Mouse (Mus musculus) cerebellum, adult 9-11 months (tissue): Measurements from ENCODE around the gene Ino80b.
A peak's percentile ranks its signal among the peaks of the same experiment; 100 is the strongest.

ENCODE experiments used
- DNase-seq: peaks from one replicate; pipeline ENCODE4 v3.0.0; 2022

The Ino80b gene

DNA sequence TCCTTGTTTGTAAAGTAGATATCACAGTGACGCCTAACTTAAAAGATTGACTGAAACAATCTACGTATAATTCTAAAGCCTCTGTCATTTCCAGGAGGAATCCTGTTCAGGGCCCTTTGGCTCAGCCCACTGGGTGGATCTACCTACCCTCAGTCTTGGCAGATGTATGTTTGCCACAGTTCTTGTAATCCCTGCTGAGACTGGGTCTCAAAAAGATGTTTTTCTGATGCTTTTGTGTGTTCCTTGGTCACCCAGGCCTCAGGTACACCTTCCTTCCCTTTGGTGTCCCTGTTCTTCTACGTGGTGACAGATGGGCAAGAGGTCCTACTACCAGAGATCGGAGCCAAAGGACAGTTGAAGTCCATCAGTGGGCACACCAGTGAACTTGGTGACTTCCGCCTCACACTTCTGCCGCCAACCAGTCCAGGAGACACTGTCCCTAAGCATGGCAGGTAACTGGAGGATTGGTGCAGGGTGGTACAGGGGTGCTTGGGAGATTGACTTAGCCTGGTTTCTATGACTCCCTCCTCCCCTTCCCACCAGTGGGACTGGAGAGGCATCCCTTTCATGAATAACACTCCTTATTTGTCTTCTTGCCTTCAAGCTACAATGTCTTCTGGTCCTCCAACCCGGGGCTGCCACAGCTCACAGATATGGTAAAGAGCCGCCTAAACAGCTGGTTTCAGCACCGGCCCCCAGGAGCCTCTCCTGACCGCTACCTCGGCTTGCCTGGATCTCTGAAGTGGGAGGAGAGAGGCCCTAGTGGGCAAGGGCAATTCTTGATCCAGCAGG is 8.7 kb downstream of the Ino80b start:
- no peak for DNase-seq

DNA sequence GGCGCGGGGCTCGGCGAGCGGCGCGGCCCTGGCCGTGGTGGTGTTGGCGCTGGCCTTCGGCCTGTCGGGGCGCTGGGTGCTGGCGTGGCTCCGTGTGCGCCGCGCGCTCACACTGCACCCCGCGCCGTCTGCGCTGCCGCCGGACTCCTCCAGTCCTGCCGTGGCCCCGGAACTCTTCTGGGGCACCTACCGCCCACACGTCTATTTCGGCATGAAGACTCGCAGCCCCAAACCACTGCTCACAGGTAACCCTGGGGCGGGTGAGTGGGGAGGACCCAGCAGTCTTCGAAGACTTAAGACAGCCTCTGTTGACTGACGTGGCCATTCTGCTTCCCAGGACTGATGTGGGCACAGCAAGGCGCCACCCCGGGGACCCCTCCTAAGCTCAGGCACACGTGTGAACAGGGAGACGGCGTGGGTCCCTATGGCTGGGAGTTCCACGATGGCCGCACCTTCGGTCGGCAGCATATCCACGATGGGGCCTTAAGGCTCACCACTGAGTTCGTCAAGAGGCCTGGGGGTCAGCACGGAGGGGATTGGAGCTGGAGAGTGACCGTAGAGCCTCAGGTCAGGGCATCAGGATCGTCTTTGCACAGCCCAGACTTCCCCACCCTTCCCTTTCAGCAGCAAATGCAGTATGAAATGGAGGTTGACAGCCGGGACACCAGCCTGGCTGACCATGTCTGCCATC is 9.4 kb downstream of the Ino80b start:
- peak; percentile 67 for DNase-seq

DNA sequence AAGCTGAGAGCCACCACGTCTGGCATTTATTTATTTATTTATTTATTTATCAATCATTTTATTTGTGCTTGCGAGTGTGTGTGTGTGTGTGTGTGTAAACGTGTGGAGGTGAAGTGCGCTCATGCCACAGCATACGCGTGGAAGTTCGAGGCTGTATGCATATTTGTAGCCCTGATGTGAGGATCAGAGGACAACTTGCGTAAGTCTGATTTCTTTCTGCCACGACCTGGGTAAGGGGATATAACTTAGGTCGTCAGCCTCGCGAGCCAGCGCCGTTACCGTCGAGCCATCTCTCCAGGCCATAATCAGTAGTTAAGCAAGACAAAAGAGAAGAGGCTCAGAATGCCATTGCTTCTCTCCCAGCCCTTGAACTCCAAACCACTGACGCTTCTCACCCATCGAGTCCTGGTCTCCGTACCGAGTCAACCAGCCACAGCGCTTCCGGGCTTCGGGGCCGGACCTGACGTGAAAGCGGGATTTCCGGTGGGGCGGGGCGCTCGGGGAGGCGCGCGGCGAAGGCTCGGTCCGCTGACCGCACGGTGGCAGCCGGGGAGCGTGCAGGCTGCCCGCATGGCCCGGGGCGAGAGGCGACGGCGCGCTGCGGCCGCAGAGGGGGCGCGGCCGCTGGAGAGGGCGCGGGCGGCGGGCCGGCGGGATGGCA is 10.1 kb downstream of the Ino80b start, which contains the start of gene Mogs:
Mogs (plus strand) TSS at position 486 of the 661 bp plus-strand sequence.
- peak; percentile 91 for DNase-seq

DNA sequence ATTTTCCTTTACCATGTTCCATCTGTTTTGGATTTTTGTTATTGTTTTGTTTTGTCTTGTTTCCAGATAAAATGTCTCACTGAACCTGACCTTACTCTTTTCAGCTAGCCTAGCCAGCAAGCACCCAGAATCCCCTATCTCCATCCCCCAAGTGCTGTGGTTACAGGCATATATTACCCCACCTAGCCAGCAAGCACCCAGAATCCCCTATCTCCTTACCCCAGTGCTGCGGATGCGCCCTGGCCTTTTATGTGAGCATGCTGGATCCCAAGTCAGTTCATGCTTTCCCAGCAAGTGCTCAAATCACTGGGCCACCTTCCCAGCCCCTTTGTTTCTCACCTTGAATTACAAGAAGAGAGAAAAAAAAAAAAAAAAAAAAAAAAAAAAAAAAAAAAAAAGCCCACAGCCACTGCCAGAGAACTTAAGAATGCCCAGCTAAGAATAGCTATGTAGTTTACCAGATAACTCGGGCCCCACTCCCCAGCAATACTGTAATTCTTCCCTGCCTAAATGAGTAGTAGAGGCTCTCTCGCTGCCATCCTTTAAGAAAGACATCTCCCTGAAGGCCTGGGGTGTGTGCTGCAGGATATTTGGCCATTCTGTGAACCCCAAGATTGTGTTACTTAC is 13.6 kb downstream of the Ino80b start:
- DNase-seq, result peak; percentile 14

DNA sequence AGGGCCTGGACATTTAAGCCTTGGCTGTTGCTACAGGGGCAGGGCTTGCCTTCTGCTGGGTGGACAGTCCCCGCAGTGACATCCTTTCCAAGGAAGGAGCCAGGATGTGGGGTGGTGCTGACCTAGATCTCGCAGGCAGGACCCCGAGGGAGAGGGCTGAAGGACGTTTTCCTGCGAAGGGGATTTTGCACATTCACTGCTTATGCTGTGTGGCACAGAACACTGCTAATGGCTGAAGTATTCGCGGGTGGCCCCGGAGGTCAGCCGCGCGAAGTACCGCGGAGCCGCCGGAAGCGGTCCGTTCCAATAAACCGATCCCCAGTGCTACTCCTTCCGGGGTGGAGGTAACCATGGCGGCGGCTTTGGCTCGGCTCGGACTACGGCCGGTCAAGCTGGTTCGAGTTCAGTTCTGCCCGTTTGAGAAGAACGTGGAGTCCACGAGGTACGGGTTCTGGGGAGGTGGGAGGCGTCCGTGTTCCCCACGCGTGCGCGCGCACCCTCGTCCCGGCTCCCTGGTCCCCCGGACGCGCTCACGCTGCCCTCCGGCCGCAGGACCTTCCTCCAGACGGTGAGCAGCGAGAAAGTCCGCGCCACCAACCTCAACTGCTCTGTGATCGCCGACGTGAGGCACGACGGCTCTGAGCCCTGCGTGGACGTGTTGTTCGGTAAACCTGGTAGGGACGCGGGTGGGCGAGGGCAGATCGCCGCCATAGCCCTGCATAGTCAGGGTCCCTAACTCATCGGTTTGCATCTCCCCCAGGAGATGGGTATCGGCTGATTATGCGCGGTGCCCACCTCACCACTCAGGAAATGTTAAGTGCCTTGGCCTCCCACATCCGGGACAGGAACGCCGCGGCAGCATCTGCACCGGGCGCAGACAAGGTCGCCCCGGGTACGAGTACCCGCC is 16.2 kb downstream of the Ino80b start, which contains the start of gene Mrpl53:
Mrpl53 (plus strand) TSS at position 279 of the 907 bp plus-strand sequence.
- DNase-seq, result peak; percentile 85

DNA sequence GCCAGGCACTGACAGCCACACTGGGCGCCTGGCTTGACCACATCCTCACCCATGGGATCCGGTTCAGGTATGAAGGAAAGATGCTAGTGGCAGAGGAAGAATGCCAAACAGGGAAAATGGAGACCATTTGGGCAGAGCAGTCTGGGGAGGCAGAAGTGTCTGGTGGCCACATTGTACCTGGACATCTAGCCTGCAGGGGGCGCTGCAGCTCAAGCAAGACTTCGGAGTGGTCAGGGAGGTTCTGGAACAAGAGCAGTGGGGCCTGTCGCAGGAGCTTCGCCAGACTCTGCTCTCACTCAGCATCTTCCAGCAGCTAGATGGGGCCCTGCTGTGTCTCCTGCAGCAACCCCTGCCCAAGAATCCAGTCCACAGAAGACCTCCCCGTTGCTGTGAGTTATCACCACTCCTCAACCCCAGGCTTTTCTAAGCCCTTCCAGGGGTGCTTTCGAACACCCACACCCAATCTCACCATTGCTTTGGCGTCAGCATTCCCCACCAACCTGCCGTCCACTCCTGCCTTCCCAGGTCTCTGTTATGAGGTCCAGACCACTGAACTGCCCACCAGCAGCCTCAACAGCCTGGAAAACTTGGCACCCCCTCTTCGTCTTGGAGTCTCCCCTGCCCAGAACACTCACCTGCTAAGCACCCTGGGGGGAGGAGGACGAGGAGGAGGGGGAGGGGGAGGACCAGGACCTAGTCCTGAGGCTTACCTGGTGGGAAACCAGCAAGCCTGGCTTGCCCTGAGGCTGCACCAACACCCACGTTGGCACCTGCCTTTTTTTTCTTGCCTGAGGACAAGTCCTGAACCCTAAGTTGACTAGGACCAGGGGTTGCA is 17.4 kb downstream of the Ino80b start:
- peak; percentile 79 for DNase-seq

DNA sequence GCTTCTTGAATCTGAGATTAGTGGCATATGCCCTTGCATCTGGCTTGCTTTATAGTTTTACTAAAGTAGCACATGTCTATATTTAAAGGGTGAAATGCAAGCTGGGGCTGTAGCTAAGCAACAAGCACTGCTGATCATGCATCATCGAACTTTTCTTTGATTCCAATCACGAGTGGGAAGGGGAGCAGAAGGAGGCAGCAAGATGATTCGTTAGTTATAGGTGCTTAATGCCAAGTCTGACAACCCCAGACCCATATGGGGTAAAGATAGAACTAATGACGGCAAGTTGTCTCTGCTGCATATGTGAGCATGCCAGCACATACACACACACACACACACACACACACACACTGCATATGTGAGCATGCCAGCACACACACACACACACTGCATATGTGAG is 21.1 kb downstream of the Ino80b start:
- no peak for DNase-seq

DNA sequence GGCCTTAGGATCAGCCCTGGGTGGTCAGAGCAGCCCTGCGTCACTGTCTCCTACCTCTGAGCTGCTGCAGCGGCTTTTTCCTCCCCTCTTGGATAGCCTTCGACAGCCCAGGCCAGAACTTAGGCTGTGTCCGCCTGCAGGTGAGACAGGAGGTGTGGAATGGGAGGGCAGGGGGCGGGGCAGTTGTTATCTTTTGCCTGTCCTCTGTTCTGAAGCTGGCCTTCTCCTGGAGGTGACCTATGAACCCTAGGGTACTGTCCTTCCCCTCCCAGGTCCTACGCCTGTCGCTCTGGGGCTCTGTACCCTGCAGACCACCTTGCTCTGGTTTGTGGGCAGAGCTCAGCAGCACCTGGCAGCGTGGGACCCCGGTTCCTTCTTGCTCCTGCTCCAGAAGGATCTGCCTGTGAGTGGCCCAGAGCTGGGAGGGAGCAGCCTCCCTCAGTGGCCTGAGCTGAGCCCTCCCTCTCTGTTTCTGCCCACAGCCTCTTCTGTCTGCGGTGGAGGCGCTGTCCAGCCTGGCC is 22.0 kb downstream of the Ino80b start:
- peak; percentile 50 for DNase-seq

DNA sequence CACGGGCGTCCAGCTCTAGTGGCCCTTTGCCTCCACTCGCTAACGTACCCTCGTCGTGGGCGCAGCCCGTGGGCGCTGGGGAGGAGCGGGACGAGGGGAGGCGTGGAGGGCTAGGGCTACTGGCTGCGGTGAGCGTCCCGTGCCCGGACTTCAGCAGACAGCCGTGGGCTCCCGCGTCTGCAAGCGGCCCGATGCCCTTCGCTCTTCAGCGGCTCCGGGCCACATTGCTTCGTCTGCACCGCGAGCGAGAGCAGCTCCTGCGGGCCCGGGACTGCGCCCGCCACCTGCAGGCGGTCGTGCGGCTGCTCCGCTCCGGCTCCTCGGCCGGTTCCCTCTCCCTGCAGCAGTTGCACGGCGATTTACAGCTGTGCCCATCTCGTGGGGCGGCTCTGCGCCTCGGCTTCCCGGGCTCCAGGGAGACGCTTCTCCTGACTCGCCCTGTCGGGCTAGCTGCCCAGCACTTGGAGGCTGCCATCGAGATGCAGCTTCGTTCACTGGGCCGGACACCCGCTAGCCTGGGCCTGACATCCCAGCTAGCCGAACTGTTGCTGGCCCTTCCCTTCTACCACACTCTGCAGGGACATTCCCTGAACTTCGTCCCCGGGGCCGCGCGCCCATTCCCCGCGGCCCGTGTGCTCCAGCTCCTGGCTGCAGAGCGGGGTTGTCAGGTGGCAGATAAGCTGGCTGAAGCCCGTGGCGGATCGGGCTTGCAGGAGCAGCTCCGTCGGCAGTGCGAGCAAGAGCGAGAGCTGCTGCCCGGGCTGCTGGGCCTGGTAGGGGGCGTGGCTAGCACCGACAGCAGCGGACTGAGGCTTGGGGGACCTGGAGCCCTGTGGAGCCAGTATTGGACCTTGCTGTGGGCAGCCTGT is 23.3 kb downstream of the Ino80b start:
- peak; percentile 69 for DNase-seq

DNA sequence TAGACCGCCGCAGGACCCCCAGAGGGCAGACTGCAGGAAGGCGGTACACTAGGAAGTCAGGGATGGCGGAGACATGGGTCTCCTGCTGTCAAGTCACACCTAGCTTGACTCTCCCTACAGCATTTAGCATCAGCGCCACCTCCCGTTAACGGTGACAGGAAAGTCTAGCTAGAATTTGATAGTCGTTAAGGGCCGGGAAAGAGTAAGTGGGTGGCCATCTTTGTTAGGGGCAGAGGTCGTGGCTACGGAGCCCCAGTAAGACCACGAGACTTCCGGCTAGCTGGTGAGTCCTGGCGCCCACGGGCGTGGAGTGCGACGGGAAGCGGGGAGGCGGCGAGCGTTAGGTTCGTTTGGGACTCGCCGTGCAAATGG is 23.9 kb downstream of the Ino80b start, which contains the start of the genes Ccdc142 and Gm42688:
Ccdc142 (plus strand) TSS at position 286 of the 372 bp plus-strand sequence.
Gm42688 (plus strand) TSS at position 302 of the 372 bp plus-strand sequence.
- peak; percentile 94 for DNase-seq

DNA sequence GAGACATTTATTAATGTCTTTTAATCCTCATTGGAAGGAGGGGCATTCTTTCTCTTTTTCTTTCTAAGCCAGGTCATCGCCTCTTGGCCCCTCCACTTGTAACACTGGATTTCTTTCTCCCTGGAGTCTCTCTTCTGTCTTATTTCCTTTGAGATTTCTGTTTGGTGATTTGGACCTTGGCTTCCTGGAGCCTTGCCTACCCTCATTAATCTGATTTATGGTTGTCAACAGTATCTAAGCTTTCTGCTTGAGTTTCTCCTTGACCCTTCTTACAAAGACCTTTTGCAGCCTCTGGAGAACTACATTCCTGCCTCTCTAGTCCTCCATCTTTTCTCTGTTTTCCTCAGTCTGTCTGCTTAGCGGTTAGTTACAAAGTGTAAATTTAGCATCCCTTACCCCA is 26.8 kb downstream of the Ino80b start:
- DNase-seq, result no peak

DNA sequence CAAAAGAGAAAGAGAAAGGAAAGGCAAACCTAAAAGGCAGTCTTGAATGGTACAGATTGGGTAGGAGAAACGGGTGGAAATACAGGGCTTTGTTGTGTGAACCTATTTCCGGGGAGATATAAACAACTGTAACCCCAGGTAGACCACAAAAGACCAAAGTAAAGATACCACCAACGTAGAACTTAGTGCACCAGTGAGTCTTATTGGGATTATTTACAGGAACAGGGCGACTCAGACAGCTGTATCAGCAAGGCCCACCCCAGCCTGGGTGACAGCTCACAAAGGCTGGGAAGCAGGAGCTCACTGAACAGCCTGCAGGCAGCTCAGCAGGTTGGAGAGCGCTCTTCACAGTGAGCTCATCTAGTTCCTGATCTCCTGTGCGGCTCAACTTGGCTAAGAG is 29.3 kb downstream of the Ino80b start:
- DNase-seq, result no peak

DNA sequence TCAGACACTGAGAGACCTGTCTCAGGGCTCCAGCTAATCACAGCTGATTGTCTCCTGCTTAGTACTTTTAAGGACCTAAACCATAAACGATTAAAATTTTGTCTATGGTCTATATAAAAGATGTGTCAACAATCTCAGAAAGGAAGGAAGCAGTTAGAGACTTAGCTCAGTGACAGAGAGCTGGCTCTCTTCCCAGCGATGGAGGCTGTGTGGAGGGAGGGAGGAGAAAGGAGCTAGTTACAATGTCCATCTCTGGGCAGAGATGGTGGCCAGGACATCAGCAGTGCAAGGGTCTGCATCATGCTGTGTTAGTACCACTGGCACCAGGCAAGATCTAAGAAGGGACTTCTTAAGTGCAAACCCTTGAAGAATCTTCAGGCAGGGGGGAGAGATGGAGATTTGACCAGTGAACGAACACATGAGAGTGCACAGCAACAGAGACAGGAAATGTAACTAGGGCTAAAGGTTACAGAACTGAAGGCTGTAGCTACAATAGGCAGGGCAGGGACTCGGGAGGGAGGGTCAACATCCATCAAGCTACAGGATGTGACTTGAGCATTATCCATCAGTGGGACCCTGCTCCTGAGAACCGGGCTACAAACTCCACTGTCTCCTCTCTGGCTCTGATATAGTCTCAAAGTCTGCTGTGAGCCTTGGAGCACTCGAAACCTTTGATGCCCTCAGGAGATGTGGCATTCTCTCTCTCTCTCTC is 32.7 kb downstream of the Ino80b start:
- DNase-seq, result no peak

DNA sequence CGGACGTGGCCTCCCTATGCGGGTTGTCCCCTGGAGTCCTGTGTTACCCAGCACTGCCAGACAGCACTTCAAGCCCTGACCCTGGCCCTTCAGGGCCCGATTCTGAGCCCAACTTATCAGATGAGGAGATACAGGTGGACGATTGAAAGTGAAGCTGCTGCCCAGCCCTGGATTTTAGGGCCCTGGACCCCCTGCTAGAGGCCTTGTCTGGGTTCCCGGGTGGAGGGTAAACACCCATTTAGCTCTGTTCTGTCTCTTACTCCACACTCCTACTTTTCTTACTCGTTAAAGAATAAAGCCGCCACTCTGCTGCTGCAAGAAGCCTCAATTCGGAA is 37.3 kb downstream of the Ino80b start:
- no peak for DNase-seq

DNA sequence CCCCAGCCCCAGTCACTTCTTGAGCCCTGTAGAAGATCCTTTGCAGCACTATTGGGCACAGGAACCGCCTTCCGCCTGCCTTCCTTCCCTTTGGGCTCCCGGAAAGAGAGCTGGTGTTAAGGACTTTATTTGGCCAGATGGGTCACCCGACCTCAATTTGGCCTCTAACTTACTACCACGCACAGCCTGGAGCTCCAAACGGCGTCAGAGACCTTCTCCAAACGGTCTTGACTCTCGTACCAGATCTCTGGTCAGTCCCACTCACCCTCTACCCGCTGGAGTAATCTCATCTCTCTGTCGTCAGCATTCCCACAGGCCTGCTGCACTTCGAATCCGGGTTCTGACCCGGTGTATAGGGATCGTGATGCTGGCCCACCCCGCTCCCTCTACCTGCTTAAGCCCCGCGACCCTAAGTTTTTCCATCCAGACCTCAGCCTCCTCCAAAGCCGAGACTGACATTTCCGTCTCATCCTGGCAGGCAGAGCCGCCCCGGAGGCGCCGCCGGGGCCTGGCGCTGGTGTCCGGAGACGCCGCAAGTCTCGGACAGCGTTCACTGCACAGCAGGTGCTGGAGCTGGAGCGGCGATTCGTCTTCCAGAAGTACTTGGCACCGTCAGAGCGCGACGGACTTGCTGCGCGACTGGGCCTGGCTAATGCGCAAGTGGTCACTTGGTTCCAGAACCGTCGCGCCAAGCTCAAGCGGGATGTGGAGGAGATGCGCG is 37.9 kb downstream of the Ino80b start:
- no peak for DNase-seq

DNA sequence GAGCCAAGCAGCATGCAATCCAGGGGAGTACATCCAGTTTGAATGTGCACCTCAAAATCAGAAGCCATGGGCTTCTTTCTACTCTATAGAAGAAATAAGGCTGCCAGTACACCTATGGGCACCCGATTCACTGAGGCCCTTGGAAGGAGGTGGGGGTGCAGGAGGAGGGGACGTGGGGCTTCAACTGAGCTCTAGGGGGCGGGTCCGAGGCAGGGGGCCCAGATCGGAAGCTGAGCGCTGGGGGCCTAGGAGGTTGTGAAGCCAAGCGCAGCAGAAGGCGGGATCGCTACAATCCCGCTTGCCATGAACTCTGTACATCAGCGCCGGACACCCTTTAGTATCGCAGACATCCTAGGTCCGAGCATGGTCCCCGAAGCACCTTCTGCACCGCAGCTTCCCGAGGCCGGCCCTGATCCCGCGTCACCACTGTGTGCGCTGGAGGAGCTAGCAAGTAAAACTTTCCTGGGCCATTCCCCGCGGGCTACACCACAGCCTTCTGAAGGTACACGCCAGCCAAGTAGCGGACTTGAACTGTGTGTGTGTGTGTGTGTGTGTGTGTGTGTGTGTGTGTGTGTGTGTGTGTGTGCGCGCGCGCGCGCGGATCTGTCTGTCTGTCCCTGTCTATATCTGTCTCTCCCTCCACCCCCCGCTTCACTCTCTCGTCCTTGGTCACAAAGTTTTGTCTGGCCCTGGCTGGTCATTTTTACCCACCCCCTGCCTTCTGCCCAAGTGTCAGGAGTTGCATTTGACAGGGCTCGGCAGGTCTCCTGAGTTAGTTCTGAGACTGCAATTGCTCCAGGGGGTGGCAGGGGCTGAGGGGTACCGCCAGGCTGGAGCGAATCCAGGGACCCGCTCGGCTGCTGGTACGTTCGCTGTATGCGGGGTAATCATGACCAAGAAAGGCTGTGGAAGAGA is 38.9 kb downstream of the Ino80b start, which contains the start of gene Lbx2:
Lbx2 (plus strand) TSS at position 247 of the 915 bp plus-strand sequence.
- DNase-seq, result no peak

DNA sequence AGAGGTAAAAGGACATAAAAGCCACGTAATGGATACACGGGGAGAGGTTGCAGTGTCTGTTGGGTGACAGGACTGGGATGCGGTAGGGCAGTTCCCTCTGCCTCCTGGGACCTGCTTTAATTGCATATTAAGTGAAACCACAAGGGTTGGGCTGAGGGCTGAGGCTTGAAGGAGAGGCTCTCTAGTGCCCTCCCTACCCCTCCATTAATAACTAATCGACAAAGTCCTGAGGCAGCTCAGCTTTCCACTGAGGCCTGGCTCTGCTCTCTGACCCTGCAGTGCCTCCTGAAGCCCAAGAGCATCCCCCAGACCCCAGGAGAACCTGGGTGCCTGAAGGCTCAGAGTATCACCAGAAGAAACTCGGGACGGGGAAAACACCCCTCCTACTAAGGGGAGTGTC is 40.8 kb downstream of the Ino80b start:
- DNase-seq, result no peak
